Mouse (Mus musculus) lung, adult 2 months (tissue): ENCODE data around the gene Trp53i11.

Source experiments
- CTCF ChIP-seq: fragments of 200-500 bp; IDR thresholded peaks from 2 replicates; pipeline ENCODE4 v1.5.1; 2011; ENCODE audit warnings: mild to moderate bottlenecking, low read length, control low read depth; ENCODE audit not compliant: insufficient read depth
- POLR2A ChIP-seq: fragments of 200-500 bp; IDR thresholded peaks from 2 replicates; pipeline ENCODE4 v1.6.1; 2011; ENCODE audit warnings: low read depth, mild to moderate bottlenecking, control low read depth, low read length, borderline replicate concordance; ENCODE audit errors: extremely low read depth

GRCm38 (mm10) chr2:93166734-93167406 is 20.5 kb upstream of the Trp53i11 start:
- TF ChIP-seq POLR2A (no peak), CTCF (no peak)
